Mouse (Mus musculus) hindbrain, embryonic 14.5 days (tissue): ENCODE measurements at regions not wholly inside any gene's neighbourhood (a gene's known extent, or its start where the extent isn't known, plus 50 kb on each side); places are given as distances from the start of the nearest gene placed in this dataset.
A peak's percentile ranks its signal among the peaks of the same experiment; 100 is the strongest.
"Not testable (repeated sequence)": the region's sequence is repeated elsewhere in the genome, so short reads cannot be mapped to it uniquely, and the experiment has no call there.

Source experiments
- ATAC-seq: fragments of 200-750 bp; cut with Nextera tagmentation; 2 replicates; pipeline ENCODE4 v1.8.0; 2017; ENCODE audit warnings: moderate number of reproducible peaks, mild to moderate bottlenecking, moderate TSS enrichment, moderate library complexity; ENCODE audit not compliant: low FRiP score
- DNase-seq: peaks from one replicate; pipeline ENCODE4 v3.0.0-alpha.2; 2015; ENCODE audit warnings: low spot score
- H3K27ac ChIP-seq: fragments of 300-500 bp; sonication (generic); 2 replicates; pipeline ENCODE4 v1.5.1; 2014; ENCODE audit warnings: mild to moderate bottlenecking, moderate library complexity
- H3K27me3 ChIP-seq: fragments of 300-500 bp; sonication (generic); 2 replicates; pipeline ENCODE4 v1.6.1; 2014; ENCODE audit warnings: mild to moderate bottlenecking, low read length, mixed read lengths; ENCODE audit not compliant: control insufficient read depth, insufficient read depth
- H3K36me3 ChIP-seq: fragments of 300-500 bp; sonication (generic); replicated peaks from 2 replicates; pipeline ENCODE4 v1.6.1; 2014; ENCODE audit not compliant: control insufficient read depth, insufficient read depth
- H3K4me1 ChIP-seq: fragments of 300-500 bp; sonication (generic); replicated peaks from 2 replicates; pipeline ENCODE4 v1.6.1; 2014; ENCODE audit warnings: antibody characterized with exemption, low read length, mixed read lengths; ENCODE audit not compliant: control insufficient read depth, insufficient read depth
- H3K4me2 ChIP-seq: fragments of 300-500 bp; sonication (generic); replicated peaks from 2 replicates; pipeline ENCODE4 v1.6.1; 2014; ENCODE audit warnings: mild to moderate bottlenecking, moderate library complexity
- H3K4me3 ChIP-seq: fragments of 300-500 bp; sonication (generic); replicated peaks from 2 replicates; pipeline ENCODE4 v1.5.1; 2014; ENCODE audit warnings: mild to moderate bottlenecking, low read length
- H3K9ac ChIP-seq: fragments of 300-500 bp; sonication (generic); 2 replicates; pipeline ENCODE4 v1.6.1; 2014
- H3K9me3 ChIP-seq: fragments of 300-500 bp; sonication (generic); 2 replicates; pipeline ENCODE4 v1.6.1; 2016; ENCODE audit warnings: low read length; ENCODE audit not compliant: control insufficient read depth
- WGBS: fragments of 180-500 bp; shearing (Covaris S2); extraction: QIAGEN DNeasy Blood & Tissue Kit; methylation state at CpG from one replicate; pipeline ENCODE4 v1.1.7; 2014; 5-methylcytosine and 5-hydroxymethylcytosine counted together

GRCm38 (mm10) chr10:68976443-68977025 lies 174.7 kb upstream of the Rhobtb1 start:
- no peaks in the 10 kb centered on the region for H3K36me3 ChIP-seq
- no peak for ATAC-seq
- 74% methylated on average over 10 of the region's 10 CpGs for WGBS

DNA sequence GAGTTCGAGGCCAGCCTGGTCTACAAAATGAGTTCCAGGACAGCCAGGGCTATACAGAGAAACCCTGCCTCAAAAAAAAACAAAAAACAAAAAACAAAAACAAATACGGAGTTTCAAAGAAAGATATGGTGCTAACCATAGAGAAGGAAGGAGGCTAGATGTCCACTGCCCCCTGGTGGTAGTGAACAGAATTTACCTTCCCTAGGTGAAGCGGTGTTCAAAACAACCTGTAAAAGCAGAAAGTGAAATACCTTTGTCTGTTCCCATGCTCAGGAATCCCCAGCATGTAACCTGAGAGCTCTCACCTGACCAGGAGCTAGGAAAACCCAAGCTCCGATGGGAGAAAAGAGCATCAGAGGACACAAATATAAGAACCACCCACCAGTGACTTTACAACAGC lies 173.1 kb upstream of the Rhobtb1 start:
- WGBS, result 69% methylated on average over 4 of the region's 4 CpGs
- DNase-seq, result no peak
- no peaks in the 10 kb centered on the region for H3K9me3 ChIP-seq
- H3K4me1 ChIP-seq, result 0 out of 2 replicates have a peak, but pooled peaks cover 5% of the 10 kb centered on the region
- no peak overlapping the region for H3K27ac ChIP-seq
- H3K9ac ChIP-seq, result no peak overlapping the region
- no peak overlapping the region for H3K4me2 ChIP-seq
- no peaks in the 10 kb centered on the region for H3K27me3 ChIP-seq
- H3K36me3 ChIP-seq, result no peaks in the 10 kb centered on the region
- H3K4me3 ChIP-seq, result no peak overlapping the region
- no peak for ATAC-seq

More at GRCm38 (mm10) chr10:68976443-68977025, 174.7 kb upstream of the Rhobtb1 start:
- Histone ChIP-seq H3K9me3 (no peaks in the 10 kb centered on the region), H3K9ac (no peak overlapping the region), H3K27ac (no peak overlapping the region), H3K27me3 (no peaks in the 10 kb centered on the region), H3K4me3 (no peak overlapping the region), H3K4me2 (no peak overlapping the region), H3K4me1 (0 out of 2 replicates have a peak, but pooled peaks cover 5% of the 10 kb centered on the region)
- DNase-seq, result no peak

- H3K4me3 ChIP-seq, result no peak overlapping the region
- ATAC-seq, result no peak
These were observed 171.3 kb upstream of the Rhobtb1 start for GRCm38 (mm10) chr10:68979949-68980348.

DNA sequence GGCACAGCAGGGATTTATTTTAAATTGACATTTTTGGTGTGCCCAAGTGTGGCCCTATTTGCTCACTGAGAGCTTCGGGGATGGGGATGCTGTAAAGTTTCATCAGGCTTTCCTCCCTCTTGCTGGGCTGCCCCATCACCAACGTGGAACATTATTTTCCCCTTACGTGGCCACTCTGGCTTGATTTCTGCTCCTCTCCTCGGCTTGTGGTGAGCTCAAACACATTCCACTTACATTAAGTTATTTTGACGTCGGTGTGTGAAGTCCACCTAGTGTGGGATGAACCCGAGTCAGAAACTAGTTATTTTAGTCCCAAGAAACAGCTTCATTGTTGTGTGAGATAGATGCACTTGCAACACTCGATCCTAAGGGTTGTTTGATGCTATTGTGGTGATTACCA lies 168.9 kb upstream of the Rhobtb1 start:
- Histone ChIP-seq H3K36me3 (no peaks in the 10 kb centered on the region), H3K27ac (no peak overlapping the region), H3K9ac (no peak overlapping the region), H3K4me3 (no peak overlapping the region), H3K9me3 (no peaks in the 10 kb centered on the region), H3K4me1 (no peaks in the 10 kb centered on the region), H3K4me2 (no peak overlapping the region), H3K27me3 (no peaks in the 10 kb centered on the region)
- WGBS, result 87% methylated on average over 8 of the region's 8 CpGs
- ATAC-seq, result no peak
- no peak for DNase-seq

More at GRCm38 (mm10) chr10:68979949-68980348, 171.3 kb upstream of the Rhobtb1 start:
- DNase-seq, result no peak
- H3K9me3 ChIP-seq, result no peaks in the 10 kb centered on the region
- 82% methylated on average over 7 of the region's 7 CpGs for WGBS
- H3K36me3 ChIP-seq, result no peaks in the 10 kb centered on the region
- 0 out of 2 replicates have a peak, but pooled peaks cover 2% of the 10 kb centered on the region for H3K4me1 ChIP-seq
- H3K27ac ChIP-seq, result no peak overlapping the region
- no peak overlapping the region for H3K9ac ChIP-seq
- H3K27me3 ChIP-seq, result no peaks in the 10 kb centered on the region
- no peak overlapping the region for H3K4me2 ChIP-seq

DNA sequence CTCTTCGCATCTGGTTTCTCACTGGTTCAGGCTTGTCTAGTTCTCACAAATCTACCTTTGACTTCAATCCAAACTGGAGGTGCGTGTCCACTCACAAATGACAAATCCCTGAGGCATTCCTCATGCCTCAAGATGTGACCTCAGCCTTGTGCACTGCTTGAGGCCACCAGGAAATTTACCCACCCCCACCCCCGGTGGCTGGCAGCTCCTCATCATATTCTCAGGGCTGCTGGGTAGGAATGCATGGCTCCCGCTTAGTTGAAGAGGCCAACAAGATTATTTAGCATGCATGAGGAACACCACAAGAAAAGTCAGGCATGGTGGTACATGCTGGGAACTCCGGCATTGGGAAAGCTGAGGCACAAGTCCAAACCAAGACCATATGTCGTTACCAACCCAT lies 160.7 kb upstream of the Rhobtb1 start:
- 87% methylated on average over 6 of the region's 6 CpGs for WGBS
- Histone ChIP-seq H3K27me3 (no peaks in the 10 kb centered on the region), H3K4me2 (no peak overlapping the region)

GRCm38 (mm10) chr10:68999610-69000009 lies 151.6 kb upstream of the Rhobtb1 start:
- H3K9ac ChIP-seq, result no peak overlapping the region
- H3K4me2 ChIP-seq, result no peak overlapping the region
- H3K27me3 ChIP-seq, result no peaks in the 10 kb centered on the region
- DNase-seq (no peak), ATAC-seq (no peak)
- H3K4me1 ChIP-seq, result no peaks in the 10 kb centered on the region
- no peak overlapping the region for H3K27ac ChIP-seq
- no peaks in the 10 kb centered on the region for H3K9me3 ChIP-seq
- H3K4me3 ChIP-seq, result no peak overlapping the region
- 93% methylated on average over 6 of the region's 6 CpGs for WGBS
- H3K36me3 ChIP-seq, result no peaks in the 10 kb centered on the region

More for the DNA sequence above, 160.7 kb upstream of the Rhobtb1 start:
- Histone ChIP-seq H3K36me3 (no peaks in the 10 kb centered on the region), H3K9ac (no peak overlapping the region), H3K4me3 (no peak overlapping the region), H3K27ac (no peak overlapping the region), H3K9me3 (no peaks in the 10 kb centered on the region), H3K4me1 (0 out of 2 replicates have a peak, but pooled peaks cover 4% of the 10 kb centered on the region)
- ATAC-seq (no peak), DNase-seq (no peak)

GRCm38 (mm10) chr10:69001654-69002435 lies 149.4 kb upstream of the Rhobtb1 start:
- no peak overlapping the region for H3K27ac ChIP-seq
- 89% methylated on average over 12 of the region's 12 CpGs for WGBS
- no peaks in the 10 kb centered on the region for H3K27me3 ChIP-seq
- H3K36me3 ChIP-seq, result no peaks in the 10 kb centered on the region
- H3K9me3 ChIP-seq, result no peaks in the 10 kb centered on the region
- H3K4me1 ChIP-seq, result no peaks in the 10 kb centered on the region
- no peak for ATAC-seq
- no peak overlapping the region for H3K4me2 ChIP-seq
- no peak overlapping the region for H3K4me3 ChIP-seq
- DNase-seq, result no peak
- H3K9ac ChIP-seq, result no peak overlapping the region

GRCm38 (mm10) chr10:69005199-69005872 lies 145.9 kb upstream of the Rhobtb1 start:
- no peak overlapping the region for H3K4me2 ChIP-seq
- no peaks in the 10 kb centered on the region for H3K36me3 ChIP-seq
- H3K27me3 ChIP-seq, result no peaks in the 10 kb centered on the region
- no peaks in the 10 kb centered on the region for H3K9me3 ChIP-seq
- no peaks in the 10 kb centered on the region for H3K4me1 ChIP-seq
- H3K4me3 ChIP-seq, result no peak overlapping the region
- H3K27ac ChIP-seq, result no peak overlapping the region
- ATAC-seq (no peak), DNase-seq (peak; percentile 90)
- H3K9ac ChIP-seq, result no peak overlapping the region
- WGBS, result 55% methylated on average over 9 of the region's 9 CpGs

DNA sequence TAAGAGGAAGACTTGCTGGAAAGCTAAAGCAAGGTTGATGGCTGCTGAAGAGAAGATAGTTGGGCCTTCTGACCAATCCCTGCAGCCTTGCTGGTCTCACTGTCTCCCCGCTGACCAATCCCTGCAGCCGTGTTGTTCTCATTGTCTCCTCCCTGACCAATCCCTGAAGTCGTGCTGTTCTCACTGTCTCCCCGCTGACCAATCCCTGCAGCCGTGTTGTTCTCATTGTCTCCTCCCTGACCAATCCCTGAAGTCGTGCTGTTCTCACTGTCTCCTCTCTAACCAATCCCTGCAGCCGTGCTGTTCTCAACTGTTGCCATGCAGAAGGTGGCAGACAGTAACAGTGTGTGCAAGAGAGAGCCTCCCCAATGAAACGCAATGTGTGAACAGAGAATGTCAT lies 142.6 kb upstream of the Rhobtb1 start:
- not testable (repeated sequence) for H3K27ac ChIP-seq, H3K4me3 ChIP-seq, H3K4me1 ChIP-seq, H3K36me3 ChIP-seq, H3K27me3 ChIP-seq, DNase-seq, H3K4me2 ChIP-seq, ATAC-seq, H3K9me3 ChIP-seq, H3K9ac ChIP-seq
- WGBS, result 96% methylated on average over 8 of the region's 8 CpGs
